Mouse (Mus musculus) spleen, postnatal 10 days (tissue): Measurements from ENCODE around the gene Phactr4.
"Not testable (repeated sequence)": the region's sequence is repeated elsewhere in the genome, so short reads cannot be mapped to it uniquely, and the experiment has no call there.

Experiments
- DNase-seq, 2 experiments: peaks; one replicate each; pipeline ENCODE4 v3.0.0; 2021 to 2022; ENCODE audit warnings: low spot score in 2 of 2

Phactr4 gene

GRCm38 (mm10) chr4:132421923-132422782 lies at the start of gene Phactr4:
TSS of gene Phactr4 (minus strand) at chr4:132422489.
- DNase-seq, result peak; percentile 88 to 91

GRCm38 (mm10) chr4:132469873-132470272 lies 47.6 kb upstream of the Phactr4 start:
- DNase-seq, result no peak

GRCm38 (mm10) chr4:132464255-132464613 lies 41.9 kb upstream of the Phactr4 start:
- DNase-seq, result no peak

GRCm38 (mm10) chr4:132463430-132464254 lies 41.4 kb upstream of the Phactr4 start, which contains the start of gene Med18:
TSS of gene Med18 (minus strand) at chr4:132463921.
- DNase-seq, result peak; percentile 87 to 94

- DNase-seq, result peak; percentile 30 to 31
These were observed 40.5 kb upstream of the Phactr4 start for GRCm38 (mm10) chr4:132462836-132463235.

GRCm38 (mm10) chr4:132460225-132460624 lies 37.9 kb upstream of the Phactr4 start:
- no peak for DNase-seq

GRCm38 (mm10) chr4:132455561-132455960 lies 33.3 kb upstream of the Phactr4 start:
- no peak for DNase-seq

- DNase-seq, result no peak
These were observed 32.9 kb upstream of the Phactr4 start for GRCm38 (mm10) chr4:132455146-132455545.

GRCm38 (mm10) chr4:132454216-132454615 lies 31.9 kb upstream of the Phactr4 start:
- no peak for DNase-seq

GRCm38 (mm10) chr4:132449778-132450177 lies 27.5 kb upstream of the Phactr4 start:
- DNase-seq, result no peak

- DNase-seq, result no peak
These were observed 23.8 kb upstream of the Phactr4 start for GRCm38 (mm10) chr4:132446105-132446504.

- no peak for DNase-seq
These were observed 22.2 kb upstream of the Phactr4 start for GRCm38 (mm10) chr4:132444516-132444915.

GRCm38 (mm10) chr4:132437857-132438256 lies 15.6 kb upstream of the Phactr4 start:
- no peak for DNase-seq

GRCm38 (mm10) chr4:132432717-132433372 lies 10.6 kb upstream of the Phactr4 start:
- DNase-seq, result no peak

GRCm38 (mm10) chr4:132428022-132428542 lies 5.8 kb upstream of the Phactr4 start:
- DNase-seq, result peak; percentile 60 to 83

GRCm38 (mm10) chr4:132427493-132427892 lies 5.2 kb upstream of the Phactr4 start:
- DNase-seq, result peak in 1 of 2 experiments; percentile 22

GRCm38 (mm10) chr4:132426021-132426420 lies 3.7 kb upstream of the Phactr4 start:
- DNase-seq, result no peak

GRCm38 (mm10) chr4:132424765-132425164 lies 2.5 kb upstream of the Phactr4 start:
- peak in 1 of 2 experiments; percentile 45 for DNase-seq

- no peak for DNase-seq
These were observed 750 bp downstream of the Phactr4 start for GRCm38 (mm10) chr4:132421556-132421922.

GRCm38 (mm10) chr4:132420471-132420870 lies 1.8 kb downstream of the Phactr4 start:
- DNase-seq, result no peak

- no peak for DNase-seq
These were observed 6.3 kb downstream of the Phactr4 start for GRCm38 (mm10) chr4:132415966-132416365.

- not testable (repeated sequence) for DNase-seq
These were observed 9.0 kb downstream of the Phactr4 start for GRCm38 (mm10) chr4:132413257-132413656.
